Mouse (Mus musculus): Measurements from ENCODE around the gene Msi2. TPM values are rescaled to one million over a fixed set of nuclear protein-coding genes. Genes with fewer than 3 reads are reported as not detected.

The Msi2 gene
- polyA plus RNA-seq, 1 experiment = 21.9 TPM

GRCm38 (mm10) chr11:88399431-88399830, 318.9 kb downstream of the Msi2 start:
- TF ChIP-seq POLR2A (IDR thresholded peaks at IDR 0.05; ENCODE audit: borderline replicate concordance, control insufficient read depth, low read depth, low read length) (no peak), CTCF (IDR thresholded peaks at IDR 0.05; ENCODE audit: control insufficient read depth, insufficient read depth, low read length) (no peak)
- no peak overlapping the region for H3K4me3 ChIP-seq (replicated peaks; ENCODE audit: control insufficient read depth, low read depth, low read length)
- H3K27ac ChIP-seq (ENCODE audit: control insufficient read depth, insufficient read depth, low read depth, low read length, poor library complexity) = no peak overlapping the region
- 78% methylated on average over 5 of the region's 5 CpGs for WGBS
- no peaks in the 10 kb centered on the region; the same call in 1 of the 2 replicates for H3K4me1 ChIP-seq (ENCODE audit: control insufficient read depth, insufficient read depth, low read length)

GRCm38 (mm10) chr11:88399028-88399427, 319.3 kb downstream of the Msi2 start:
- TF ChIP-seq POLR2A (IDR thresholded peaks at IDR 0.05; ENCODE audit: borderline replicate concordance, control insufficient read depth, low read depth, low read length) = no peak
- TF ChIP-seq CTCF (IDR thresholded peaks at IDR 0.05; ENCODE audit: control insufficient read depth, insufficient read depth, low read length) = no peak
- no peak overlapping the region for H3K27ac ChIP-seq (ENCODE audit: control insufficient read depth, insufficient read depth, low read depth, low read length, poor library complexity)
- H3K4me3 ChIP-seq (replicated peaks; ENCODE audit: control insufficient read depth, low read depth, low read length) = no peak overlapping the region
- WGBS = 74% methylated on average over 5 of the region's 5 CpGs
- H3K4me1 ChIP-seq (ENCODE audit: control insufficient read depth, insufficient read depth, low read length) = no peaks in the 10 kb centered on the region; the same call in 1 of the 2 replicates

- no peak for TF ChIP-seq CTCF (IDR thresholded peaks at IDR 0.05; ENCODE audit: control insufficient read depth, insufficient read depth, low read length)
- no peak for TF ChIP-seq POLR2A (IDR thresholded peaks at IDR 0.05; ENCODE audit: borderline replicate concordance, control insufficient read depth, low read depth, low read length)
- WGBS = 83% methylated on average over 8 of the region's 8 CpGs
- H3K4me1 ChIP-seq (ENCODE audit: control insufficient read depth, insufficient read depth, low read length) = no peaks in the 10 kb centered on the region
- no peak overlapping the region for H3K27ac ChIP-seq (ENCODE audit: control insufficient read depth, insufficient read depth, low read depth, low read length, poor library complexity)
- H3K4me3 ChIP-seq (replicated peaks; ENCODE audit: control insufficient read depth, low read depth, low read length) = no peak overlapping the region
These were observed 323.0 kb downstream of the Msi2 start for GRCm38 (mm10) chr11:88395076-88395990.

- no peak overlapping the region for H3K27ac ChIP-seq (ENCODE audit: control insufficient read depth, insufficient read depth, low read depth, low read length, poor library complexity)
- TF ChIP-seq CTCF (IDR thresholded peaks at IDR 0.05; ENCODE audit: control insufficient read depth, insufficient read depth, low read length) = no peak
- no peak for TF ChIP-seq POLR2A (IDR thresholded peaks at IDR 0.05; ENCODE audit: borderline replicate concordance, control insufficient read depth, low read depth, low read length)
- H3K4me3 ChIP-seq (replicated peaks; ENCODE audit: control insufficient read depth, low read depth, low read length) = no peak overlapping the region
- WGBS = 89% methylated on average over 19 of the region's 19 CpGs
- H3K4me1 ChIP-seq (ENCODE audit: control insufficient read depth, insufficient read depth, low read length) = no peaks in the 10 kb centered on the region
These were observed 323.8 kb downstream of the Msi2 start for GRCm38 (mm10) chr11:88394341-88395075.

GRCm38 (mm10) chr11:88392715-88393114, 325.6 kb downstream of the Msi2 start:
- no peak overlapping the region for H3K4me3 ChIP-seq (replicated peaks; ENCODE audit: control insufficient read depth, low read depth, low read length)
- TF ChIP-seq CTCF (IDR thresholded peaks at IDR 0.05; ENCODE audit: control insufficient read depth, insufficient read depth, low read length) (no peak), POLR2A (IDR thresholded peaks at IDR 0.05; ENCODE audit: borderline replicate concordance, control insufficient read depth, low read depth, low read length) (no peak)
- H3K27ac ChIP-seq (ENCODE audit: control insufficient read depth, insufficient read depth, low read depth, low read length, poor library complexity) = no peak overlapping the region
- no peaks in the 10 kb centered on the region for H3K4me1 ChIP-seq (ENCODE audit: control insufficient read depth, insufficient read depth, low read length)
- 89% methylated on average over 10 of the region's 10 CpGs for WGBS

GRCm38 (mm10) chr11:88391181-88391814, 327.0 kb downstream of the Msi2 start:
- no peak overlapping the region for H3K27ac ChIP-seq (ENCODE audit: control insufficient read depth, insufficient read depth, low read depth, low read length, poor library complexity)
- no peaks in the 10 kb centered on the region for H3K4me1 ChIP-seq (ENCODE audit: control insufficient read depth, insufficient read depth, low read length)
- WGBS = 90% methylated on average over 8 of the region's 8 CpGs
- no peak for TF ChIP-seq CTCF (IDR thresholded peaks at IDR 0.05; ENCODE audit: control insufficient read depth, insufficient read depth, low read length)
- no peak for TF ChIP-seq POLR2A (IDR thresholded peaks at IDR 0.05; ENCODE audit: borderline replicate concordance, control insufficient read depth, low read depth, low read length)
- no peak overlapping the region for H3K4me3 ChIP-seq (replicated peaks; ENCODE audit: control insufficient read depth, low read depth, low read length)

- Histone ChIP-seq H3K27ac (ENCODE audit: control insufficient read depth, insufficient read depth, low read depth, low read length, poor library complexity) (no peak overlapping the region), H3K4me3 (replicated peaks; ENCODE audit: control insufficient read depth, low read depth, low read length) (no peak overlapping the region), H3K4me1 (ENCODE audit: control insufficient read depth, insufficient read depth, low read length) (no peaks in the 10 kb centered on the region)
- WGBS = 88% methylated on average over 6 of the region's 6 CpGs
- TF ChIP-seq CTCF (IDR thresholded peaks at IDR 0.05; ENCODE audit: control insufficient read depth, insufficient read depth, low read length) (no peak), POLR2A (IDR thresholded peaks at IDR 0.05; ENCODE audit: borderline replicate concordance, control insufficient read depth, low read depth, low read length) (no peak)
These were observed 328.8 kb downstream of the Msi2 start for GRCm38 (mm10) chr11:88389530-88389929.

GRCm38 (mm10) chr11:88386916-88387315, 331.4 kb downstream of the Msi2 start:
- no peaks in the 10 kb centered on the region for H3K4me1 ChIP-seq (ENCODE audit: control insufficient read depth, insufficient read depth, low read length)
- no peak overlapping the region for H3K27ac ChIP-seq (ENCODE audit: control insufficient read depth, insufficient read depth, low read depth, low read length, poor library complexity)
- H3K4me3 ChIP-seq (replicated peaks; ENCODE audit: control insufficient read depth, low read depth, low read length) = no peak overlapping the region
- 78% methylated on average over 4 of the region's 4 CpGs for WGBS
- no peak for TF ChIP-seq CTCF (IDR thresholded peaks at IDR 0.05; ENCODE audit: control insufficient read depth, insufficient read depth, low read length)
- TF ChIP-seq POLR2A (IDR thresholded peaks at IDR 0.05; ENCODE audit: borderline replicate concordance, control insufficient read depth, low read depth, low read length) = no peak
